Mouse (Mus musculus): Measurements from ENCODE around the gene P2rx7.
A peak's percentile ranks its signal among the peaks of the same experiment; 100 is the strongest.
"Not testable (repeated sequence)": the region's sequence is repeated elsewhere in the genome, so short reads cannot be mapped to it uniquely, and the experiment has no call there.

The P2rx7 gene

DNA sequence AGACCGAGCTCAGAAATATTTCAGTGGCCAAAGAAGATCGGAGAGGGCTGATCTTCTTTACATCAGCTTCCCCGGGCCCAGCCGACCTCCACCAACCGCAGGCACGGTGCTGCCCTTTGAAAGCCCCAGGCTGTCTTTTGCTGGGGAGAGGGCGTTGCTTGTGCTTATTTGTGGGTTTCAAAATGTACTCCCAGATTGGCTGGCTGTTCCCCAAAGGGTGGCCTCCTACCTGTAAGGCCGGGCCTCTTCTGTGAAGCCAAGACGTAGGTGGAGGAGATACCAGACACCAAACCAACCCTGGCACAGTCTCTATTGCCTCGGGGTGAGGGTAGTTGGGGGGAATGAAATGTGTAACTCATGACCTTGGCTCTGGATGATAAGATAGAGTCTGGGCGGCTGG lies 2.3 kb downstream of the P2rx7 start:
- no peak for ATAC-seq (ENCODE audit: low TSS enrichment)

DNA sequence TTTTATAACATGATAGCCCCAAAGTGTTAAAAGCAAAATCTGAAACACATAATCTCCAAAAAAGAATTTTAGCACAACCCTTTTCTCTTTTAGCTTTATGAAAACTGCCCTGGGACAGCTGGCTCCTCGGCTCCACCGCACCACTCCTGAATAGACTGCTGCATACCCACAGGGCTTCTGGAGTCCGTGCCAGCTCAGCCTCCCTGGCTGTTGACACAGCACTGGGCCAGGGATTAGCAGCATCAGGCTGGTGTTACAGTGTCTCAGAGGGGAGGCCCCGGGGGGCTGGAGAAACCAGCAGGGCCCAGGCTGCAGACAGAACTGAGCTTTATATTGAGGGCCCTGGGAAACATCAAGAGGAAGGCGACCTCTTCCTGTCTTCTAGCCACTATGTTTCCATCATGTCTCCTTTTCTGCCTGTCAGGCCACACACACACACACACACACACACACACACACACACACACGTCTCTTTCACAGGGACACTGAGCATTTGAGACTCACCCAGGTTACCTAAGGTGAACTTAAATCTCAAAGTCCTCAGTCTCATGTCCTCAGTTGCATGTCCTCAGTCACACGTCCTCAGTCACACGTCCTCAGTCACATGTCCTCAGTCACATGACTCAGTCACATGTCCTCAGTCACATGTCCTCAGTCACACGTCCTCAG lies 3.7 kb downstream of the P2rx7 start:
- no peak; the same call in 1 of the 2 replicates for ATAC-seq (ENCODE audit: low TSS enrichment)

DNA sequence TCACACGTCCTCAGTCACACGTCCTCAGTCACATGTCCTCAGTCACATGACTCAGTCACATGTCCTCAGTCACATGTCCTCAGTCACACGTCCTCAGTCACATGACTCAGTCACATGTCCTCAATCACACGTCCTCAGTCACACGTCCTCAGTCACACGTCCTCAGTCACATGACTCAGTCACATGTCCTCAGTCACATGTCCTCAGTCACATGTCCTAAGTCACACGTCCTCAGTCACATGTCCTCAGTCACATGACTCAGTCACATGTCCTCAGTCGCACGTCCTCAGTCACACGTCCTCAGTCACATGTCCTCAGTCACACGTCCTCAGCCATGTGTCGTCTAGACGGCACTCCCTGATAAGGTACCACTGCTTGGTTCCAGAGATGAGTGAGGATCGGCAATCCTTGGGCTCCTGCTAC lies 4.3 kb downstream of the P2rx7 start:
- not testable (repeated sequence) for ATAC-seq (ENCODE audit: low TSS enrichment)

DNA sequence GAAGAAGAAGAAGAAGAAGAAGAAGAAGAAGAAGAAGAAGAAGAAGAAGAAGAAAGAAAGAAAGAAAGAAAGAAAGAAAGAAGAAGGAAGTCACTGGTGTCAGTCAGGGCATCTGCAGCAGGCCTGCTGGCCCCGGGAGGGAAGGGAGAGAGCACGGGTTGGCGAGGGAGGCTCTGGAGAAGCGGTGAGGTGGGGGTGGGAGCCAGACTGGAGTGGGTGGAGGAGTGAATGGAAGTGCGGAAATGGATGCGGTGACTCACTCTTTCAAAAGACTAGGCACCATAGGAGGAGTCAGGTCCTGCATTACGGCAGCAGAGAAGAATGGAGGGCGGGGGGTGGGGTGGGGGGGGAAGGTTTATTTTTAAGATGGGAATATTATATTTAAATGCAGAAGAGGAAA lies 5.6 kb downstream of the P2rx7 start:
- ATAC-seq (ENCODE audit: low TSS enrichment) = peak; percentile 55

DNA sequence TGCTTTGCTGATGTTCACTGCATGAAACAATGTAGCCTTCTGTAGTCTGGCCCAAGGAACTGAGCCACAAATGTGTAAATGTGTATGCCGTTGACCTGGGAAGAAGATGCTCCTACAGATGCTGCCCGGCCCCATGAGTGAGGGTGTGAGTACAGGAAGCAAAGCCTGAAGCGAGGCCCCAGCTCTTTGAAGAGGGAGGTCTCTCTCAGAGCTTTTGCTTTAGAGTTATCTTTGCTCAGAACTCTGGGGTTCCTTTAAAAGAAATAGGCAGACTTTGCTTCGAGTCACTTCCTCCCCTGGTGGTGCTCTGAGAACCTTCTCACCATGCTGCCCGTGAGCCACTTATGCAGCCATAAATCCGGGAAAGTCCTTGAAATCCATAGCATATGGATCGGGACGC lies 6.4 kb downstream of the P2rx7 start:
- ATAC-seq (ENCODE audit: low TSS enrichment) = no peak

DNA sequence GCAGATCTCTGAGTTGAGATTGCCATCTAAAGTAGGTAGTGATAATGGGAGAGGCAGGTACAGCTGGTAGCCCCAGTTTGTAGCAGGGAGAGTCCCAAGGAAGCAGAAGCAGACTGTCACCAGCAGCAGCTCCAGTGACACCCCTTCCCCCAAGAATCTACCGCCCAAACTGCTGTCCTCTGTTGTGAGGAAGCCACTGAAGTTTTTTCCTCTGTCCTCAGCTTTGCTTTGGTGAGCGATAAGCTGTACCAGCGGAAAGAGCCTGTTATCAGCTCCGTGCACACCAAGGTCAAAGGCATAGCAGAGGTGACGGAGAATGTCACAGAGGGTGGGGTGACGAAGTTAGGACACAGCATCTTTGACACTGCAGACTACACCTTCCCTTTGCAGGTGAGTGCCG lies 8.8 kb downstream of the P2rx7 start:
- ATAC-seq (ENCODE audit: low TSS enrichment) = peak; percentile 21; the same call in 1 of the 2 replicates

DNA sequence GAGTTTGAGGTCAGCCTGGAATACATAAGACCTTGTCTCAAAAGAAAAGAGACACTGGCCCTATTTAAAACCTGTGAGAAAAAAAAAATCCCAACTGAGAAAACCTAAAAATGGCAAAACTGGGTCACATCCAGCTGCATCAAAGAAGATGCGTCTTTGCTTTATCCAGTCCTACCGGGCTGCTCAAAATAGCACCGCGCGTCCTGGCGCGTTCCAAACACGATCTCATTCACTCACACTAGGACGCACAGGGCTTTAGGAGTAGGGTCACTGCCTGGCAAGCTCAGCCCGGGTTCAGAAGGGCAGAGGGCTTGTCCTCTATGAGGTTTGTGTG lies 9.4 kb downstream of the P2rx7 start:
- peak; percentile 14; the same call in 1 of the 2 replicates for ATAC-seq (ENCODE audit: low TSS enrichment)

DNA sequence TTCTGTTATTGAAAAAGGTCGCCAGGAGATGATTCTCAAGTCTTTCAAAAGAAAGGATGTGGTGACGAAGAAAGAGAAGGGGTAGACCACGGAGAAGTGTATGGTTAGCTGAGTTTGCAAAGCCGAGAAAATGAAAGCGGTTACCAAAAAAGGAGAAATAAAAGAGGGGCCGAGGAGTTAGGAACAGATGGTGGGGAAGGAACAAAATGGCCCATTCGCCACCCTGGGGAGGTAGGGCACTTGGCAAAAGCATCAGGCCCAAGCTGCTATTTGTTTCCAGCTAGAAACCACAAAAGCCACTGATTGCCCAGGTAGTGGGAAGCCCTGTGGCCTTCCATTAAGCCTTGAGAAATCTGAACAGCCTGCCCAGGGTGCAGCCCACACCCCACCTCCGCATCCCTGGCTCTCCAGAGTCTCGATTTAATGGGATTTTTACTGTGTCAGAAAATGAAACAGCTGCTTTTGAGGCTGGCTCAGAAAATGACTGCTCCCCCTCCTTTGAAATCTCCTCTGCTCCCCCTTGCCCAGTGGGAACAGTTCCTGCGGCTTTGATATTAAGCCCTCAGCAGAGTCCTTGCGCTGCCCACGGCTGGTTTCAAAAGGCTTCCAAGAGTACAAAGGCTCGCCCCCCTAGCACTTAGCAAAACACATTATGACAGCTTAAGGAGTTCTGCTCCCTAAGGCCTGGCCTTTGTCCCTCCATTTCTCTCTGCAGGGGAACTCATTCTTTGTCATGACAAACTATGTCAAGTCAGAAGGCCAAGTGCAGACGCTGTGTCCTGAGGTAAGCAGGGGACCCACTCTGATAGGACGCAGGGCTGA lies 9.9 kb downstream of the P2rx7 start:
- ATAC-seq (ENCODE audit: low TSS enrichment) = peak; percentile 32

DNA sequence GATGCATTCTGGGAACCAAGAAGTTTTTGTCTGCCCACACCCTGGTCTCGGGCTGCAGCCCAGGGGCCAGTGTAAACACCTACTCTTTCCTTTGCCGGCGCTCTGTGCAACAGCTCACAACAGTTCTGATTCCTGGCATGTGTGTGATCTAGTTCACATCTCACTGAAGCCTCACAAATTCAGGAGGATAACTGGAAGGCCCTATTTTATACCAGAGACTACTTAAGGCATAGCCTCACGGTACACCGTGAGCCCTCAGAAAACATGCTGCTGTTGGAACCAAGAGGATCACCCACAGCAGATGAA lies 10.5 kb downstream of the P2rx7 start:
- peak; percentile 7; the same call in 1 of the 2 replicates for ATAC-seq (ENCODE audit: low TSS enrichment)

DNA sequence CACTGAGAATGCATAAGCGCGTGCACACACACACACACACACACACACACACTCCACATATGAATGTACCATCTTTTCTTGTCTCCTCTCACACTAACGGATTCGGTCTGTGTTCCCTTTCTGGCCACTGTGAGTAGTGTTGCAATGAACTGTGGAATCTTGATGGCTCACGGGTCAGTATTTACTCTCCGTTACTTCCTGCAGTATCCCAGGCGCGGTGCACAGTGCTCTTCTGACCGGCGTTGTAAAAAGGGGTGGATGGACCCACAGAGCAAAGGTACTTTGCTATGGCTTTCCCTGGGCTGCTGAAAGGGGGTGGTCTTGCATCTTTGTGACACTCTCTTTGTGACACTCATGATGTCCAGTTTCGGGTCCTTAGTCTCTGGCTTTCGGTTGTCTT lies 13.1 kb downstream of the P2rx7 start:
- no peak for ATAC-seq (ENCODE audit: low TSS enrichment)

DNA sequence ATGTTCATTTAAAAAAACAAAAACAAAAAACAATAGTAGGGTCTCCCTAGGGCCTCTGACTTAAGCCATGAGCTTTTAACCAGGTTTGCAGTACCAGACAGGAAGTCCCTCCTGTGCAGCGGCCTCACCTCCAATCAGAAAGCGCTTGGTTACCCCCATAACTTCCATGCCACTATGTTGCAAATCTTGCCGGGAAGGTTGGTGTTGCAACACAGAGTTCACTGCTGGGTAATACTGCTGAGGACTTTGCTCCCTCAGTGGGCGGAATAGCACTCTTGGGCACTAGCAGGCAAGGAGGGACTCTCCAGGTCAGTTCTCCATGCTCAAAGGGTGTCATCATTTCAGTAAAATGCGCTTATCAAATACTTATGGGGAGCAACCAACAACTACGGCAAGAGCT lies 18.8 kb downstream of the P2rx7 start:
- ATAC-seq (ENCODE audit: low TSS enrichment) = no peak

DNA sequence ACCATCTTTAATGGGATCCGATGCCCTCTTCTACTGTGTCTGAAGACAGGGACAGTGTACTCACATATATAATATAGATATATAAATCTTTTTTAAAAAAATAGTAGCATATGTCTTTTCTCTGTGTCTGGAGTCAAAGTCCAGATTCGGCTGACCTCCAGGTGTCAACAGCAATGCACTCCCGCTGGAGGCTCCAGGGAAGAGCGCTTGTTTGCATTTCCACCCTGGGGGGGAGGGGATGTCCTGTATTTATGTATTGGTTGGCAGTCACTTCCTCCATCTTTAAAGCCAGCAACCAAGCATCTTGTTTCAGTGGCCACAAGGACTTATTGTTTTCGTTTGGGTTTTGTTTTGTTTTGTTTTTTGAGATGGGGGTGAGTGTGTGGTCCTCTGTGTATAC lies 21.3 kb downstream of the P2rx7 start:
- no peak for ATAC-seq (ENCODE audit: low TSS enrichment)

DNA sequence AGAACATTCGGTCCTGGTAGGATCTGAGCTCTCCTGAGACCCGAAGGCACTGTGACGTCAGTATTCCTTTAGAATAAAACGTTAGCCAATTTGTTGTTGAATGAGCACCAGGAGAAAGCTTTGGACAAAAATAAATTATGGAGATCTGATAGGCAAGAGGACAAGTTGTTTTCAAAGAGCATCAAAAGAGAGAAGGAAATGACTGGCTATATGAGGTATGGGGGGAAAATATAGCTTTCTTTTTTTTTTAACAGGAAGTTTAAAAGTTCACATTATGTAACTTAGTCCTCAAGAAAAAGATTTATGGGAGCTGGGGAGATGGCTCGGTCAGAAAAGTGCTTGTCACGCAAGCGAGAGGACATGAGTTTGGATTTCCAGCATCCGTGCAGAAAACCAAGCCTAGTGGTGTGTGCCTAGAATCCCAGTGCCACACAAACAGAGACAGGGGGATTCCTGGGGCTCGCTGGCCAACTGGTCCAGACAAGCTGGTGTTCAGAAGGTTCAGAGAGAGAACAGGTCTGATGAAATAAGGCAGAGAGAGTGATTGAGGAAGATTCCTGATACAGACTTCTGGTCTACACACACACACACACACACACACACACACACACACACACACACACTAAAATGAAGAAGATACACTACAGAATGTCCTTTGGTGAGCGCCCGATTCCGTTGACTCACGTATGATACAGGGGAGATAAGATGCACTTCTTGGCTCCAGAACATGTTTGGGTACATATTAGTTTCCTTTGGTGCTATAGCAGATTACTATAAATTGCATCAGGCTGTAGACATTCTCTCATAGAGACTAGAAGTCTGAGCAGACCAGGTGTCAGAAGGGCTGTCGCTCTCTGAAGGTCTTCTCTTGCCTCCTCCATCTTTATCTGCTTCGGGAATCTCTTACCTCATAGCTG lies 25.5 kb downstream of the P2rx7 start:
- no peak; the same call in 1 of the 2 replicates for ATAC-seq (ENCODE audit: low TSS enrichment)

DNA sequence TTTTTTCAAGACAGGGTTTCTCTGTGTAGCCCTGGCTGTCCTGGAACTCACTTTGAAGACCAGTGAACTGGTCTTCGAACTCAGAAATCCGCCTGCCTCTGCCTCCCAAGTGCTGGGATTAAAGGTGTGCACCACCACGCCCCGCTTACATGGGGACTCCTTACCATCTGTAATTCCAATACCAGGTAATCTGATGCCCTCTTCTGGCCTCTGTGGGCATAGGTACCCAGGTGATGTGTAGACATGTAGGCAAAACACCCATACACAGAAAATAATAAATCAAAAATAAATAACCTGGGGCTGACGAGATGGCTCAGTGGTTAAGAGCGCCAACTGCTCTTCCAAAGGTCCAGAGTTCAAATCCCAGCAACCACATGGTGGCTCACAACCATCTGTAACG lies 27.9 kb downstream of the P2rx7 start:
- not testable (repeated sequence) for ATAC-seq (ENCODE audit: low TSS enrichment)

DNA sequence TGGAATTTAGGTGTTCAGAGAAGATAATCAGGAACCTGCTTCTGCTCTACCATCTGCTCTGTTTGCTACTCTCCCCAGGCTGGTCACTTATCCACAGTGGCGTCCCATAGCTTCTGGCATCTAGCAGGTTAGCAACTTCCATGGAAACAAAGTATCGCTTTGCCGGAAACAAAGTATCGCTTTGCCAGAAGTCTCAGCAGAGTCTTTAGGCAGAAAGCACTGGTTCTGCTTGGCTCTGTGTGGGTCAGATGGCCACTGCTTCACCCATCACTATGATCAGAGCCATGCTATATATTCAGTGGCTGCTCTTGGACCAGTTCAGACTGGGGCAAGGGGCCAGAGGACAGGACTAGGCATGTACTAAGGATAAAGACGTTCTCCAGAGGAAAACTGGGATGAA lies 28.6 kb downstream of the P2rx7 start:
- no peak for ATAC-seq (ENCODE audit: low TSS enrichment)

DNA sequence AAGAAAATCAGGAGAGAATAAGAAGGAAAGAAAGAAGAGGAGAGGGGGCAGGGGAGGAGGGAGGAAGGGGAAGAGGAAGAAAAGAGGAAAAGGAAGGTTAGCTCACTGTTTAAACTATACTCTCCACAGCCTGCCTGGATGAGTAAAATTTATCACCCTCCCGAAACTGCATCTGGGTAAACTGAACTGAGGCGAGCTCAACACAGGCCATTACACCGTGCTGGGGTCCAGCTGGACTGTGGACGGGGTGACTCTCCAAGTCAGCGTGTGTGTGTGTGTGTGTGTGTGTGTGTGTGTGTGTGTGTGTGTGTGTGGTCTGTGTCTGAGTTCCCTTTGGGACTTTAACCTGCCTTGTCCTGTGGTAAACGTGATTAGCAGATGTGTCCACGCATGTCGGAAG lies 32.3 kb downstream of the P2rx7 start:
- no peak for ATAC-seq (ENCODE audit: low TSS enrichment)

DNA sequence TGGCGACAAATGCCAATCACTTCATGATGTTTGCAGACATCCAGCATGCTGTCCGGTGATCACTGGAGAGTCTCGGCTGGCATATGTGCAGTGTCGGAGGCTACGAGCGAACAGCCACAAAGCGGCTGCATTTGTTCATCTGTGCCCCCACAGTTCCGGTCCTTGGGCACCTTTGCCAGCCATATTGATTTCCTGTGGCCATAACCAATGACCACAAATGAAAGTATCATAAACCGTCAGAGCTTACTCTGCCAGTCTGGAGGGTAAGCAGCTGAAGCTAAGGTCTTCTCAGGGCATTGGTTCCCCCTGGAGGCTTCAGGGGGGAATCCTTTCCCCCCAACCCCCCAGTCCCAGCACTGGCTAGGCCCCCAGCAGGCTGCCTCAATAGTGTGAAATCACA lies 34.3 kb downstream of the P2rx7 start:
- ATAC-seq (ENCODE audit: low TSS enrichment) = no peak

DNA sequence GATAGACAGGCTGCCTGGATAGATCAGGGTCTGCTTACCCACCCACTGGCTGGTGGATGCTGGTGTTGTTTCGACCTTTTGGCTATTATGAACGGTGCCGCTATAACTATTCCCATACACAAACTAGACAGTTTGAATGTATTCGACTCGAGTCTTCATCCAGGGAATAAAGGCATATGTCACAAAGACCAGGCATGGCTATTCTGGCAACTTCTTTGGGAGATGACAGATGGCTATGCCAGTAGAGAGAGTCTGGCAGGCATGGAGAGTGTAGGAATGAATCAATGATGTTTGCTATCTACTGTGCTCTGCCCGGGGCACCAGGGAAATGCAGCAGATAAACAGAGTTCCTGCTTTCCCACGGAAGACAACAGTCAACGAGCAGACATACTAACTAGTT lies 36.2 kb downstream of the P2rx7 start:
- no peak for ATAC-seq (ENCODE audit: low TSS enrichment)

DNA sequence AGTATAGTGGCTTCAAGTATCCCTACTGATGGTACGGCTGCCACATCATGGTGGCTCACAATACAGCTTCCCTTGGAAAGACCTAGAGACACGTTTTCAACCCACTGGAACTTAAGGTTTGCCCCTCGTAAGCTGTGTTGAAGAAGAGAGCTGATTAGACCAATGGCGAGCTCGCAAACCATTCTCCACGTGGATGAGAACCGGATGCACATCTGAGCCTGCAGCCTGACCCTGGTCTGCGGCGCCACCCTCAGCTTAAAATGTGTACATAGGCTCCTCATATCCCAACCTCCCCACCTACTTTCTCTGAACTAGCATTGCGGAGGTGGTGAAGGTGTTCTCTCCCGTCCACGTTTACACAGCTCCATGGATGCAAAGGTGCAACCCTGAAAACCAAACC lies 37.6 kb downstream of the P2rx7 start:
- no peak for ATAC-seq (ENCODE audit: low TSS enrichment)

DNA sequence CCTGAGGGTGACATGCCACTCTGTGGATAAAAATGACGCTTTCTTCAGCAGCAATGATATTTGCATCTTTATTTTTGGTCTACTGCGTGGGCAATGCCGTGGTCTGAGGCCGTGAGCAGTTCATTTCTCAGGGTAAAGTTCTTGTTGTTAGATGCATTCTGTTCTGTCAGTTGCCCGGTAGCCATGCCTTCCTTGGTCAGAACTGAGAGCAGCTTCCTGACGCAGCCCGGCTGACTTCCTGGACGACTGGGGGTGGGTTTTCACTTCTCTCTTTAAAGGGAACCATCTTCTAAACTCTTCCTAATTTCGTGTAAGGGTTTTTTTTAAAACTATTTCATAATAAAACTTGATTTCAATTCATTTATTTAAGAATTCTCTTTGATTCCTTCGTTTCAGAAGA lies 40.2 kb downstream of the P2rx7 start:
- no peak for ATAC-seq (ENCODE audit: low TSS enrichment)

DNA sequence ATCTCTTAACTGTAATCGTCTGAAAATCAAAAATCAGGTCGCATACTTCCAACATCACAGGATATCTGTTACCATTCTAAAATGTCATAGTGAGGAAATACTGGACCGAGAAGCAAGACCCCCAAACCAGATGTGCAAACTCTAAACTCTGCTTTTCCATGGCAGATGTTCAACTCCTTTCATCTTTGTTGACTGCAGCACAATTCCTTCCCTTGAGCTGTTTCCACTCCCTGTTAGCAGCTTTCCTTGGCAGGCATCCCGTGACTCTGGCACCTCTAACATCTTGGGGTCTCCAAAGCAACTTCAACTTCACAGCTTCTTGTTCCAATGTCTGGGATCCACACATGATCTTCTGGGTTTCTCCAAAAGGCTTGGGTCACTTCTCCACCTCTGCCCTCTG lies 43.7 kb downstream of the P2rx7 start:
- no peak for ATAC-seq (ENCODE audit: low TSS enrichment)

DNA sequence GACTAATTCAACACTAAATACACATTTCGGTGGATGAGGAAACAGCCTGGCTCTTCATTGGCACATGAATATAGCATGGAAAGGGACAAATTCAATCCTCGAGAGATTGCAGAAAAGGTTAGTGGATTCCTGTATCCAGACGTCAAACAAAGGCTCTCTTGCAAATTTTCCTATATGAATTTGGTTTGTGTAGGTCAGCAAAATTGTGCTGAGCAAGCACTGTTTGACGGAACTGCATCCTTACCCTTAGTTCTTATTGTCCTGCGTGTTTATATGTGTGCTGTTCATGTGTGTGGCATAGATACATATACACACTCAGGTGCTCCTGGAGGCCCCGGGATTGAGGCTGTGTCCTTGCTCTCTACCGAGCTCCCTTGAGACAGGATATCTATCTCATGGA lies 45.4 kb downstream of the P2rx7 start:
- no peak for ATAC-seq (ENCODE audit: low TSS enrichment)

DNA sequence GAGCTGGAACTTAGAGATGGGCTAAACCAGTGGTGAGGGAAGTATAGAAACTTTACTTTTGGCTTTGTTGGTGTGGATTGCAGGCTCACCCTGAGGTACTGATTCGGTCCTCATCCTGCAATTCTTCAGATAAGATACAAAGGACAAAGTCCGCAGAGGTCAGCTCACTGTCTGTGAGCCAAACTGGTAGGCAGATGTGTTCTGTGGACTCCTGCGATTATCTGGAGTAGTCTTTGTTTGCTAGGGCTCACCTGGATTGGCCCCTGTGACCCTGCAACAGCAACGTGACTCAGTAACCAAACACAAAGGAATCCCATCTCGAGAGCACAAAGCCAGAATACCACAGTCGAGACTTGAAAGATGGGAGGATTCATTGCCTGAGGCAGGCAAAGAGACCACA lies 46.8 kb downstream of the P2rx7 start:
- ATAC-seq (ENCODE audit: low TSS enrichment) = no peak

All from frontal cortex, adult (tissue).